Mouse (Mus musculus) retina, postnatal 1 day (tissue): ENCODE data around the gene Cmss1.
"Not testable (repeated sequence)": the region's sequence is repeated elsewhere in the genome, so short reads cannot be mapped to it uniquely, and the experiment has no call there.

Source experiments
- DNase-seq: peaks from one replicate; pipeline ENCODE4 v3.0.0-alpha.2; 2012

Cmss1 gene

DNA sequence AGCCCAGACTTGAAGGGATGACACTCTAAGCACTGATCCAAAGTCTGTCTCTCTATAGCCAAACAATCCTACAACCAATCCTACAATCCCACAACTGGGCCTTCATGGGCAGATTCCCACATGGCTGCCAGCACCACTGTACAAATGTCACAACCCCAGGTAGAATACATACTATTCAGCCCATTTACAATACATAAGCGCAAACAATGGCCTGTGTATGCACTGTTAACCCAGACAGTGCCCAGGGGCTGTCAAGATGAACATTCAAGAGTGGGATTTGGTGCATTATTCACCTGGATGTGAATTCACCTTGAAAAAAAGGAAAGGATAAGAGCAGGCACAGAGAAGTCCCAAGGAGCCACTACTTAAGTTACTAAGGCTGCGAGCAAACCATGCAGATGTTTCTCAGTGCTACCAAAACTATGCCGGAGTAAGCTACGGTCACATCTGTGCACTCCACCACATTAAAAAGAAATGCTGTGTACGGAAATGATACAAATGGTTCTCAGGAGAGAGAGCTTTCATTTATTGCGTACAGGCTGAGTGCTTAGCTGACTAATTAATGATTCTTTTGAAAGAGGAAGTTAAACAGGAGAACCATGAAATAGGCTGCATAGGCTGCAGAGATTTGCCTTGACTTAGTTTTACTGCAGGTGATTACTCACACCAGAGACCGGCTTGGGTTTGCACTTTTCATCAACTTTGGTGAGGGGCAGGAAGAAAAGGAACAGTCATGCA is 184.8 kb downstream of the Cmss1 start:
- no peak for DNase-seq

DNA sequence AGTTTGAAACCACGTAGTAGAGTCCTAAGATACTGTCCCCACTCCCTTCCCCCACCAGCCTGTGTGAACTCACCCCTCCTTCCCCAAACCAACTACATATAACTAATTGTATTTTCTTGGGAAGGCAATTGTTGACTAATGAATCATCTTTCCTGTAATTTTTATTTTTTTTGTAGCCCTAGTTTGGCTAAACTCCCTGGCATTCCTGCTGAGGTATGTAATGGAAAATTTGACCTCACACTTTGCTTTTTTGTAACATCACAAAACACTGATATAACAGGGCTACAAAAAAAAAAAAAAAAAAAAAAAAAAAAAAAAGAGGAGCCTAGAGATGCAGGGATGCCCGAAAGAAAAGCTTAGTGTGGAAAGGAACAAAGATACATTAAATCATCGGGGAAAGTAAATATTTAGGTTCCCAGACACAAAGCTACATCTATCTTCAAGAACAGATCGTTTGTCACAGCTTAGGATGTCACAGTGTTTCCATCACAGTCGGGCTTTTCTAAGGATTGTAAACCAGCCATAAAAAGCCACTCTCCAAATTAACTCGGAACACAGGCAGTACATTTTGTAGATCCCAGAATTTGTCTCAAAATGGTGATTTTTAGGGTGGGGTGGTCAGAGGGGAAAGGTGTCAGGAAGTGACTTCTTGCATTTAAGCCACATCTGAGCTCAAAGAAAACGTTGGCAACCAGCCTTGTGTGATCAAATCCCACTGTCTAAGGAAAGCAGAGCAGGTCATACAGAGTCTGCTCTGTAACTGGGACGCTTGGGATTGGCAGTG is 185.7 kb downstream of the Cmss1 start:
- no peak for DNase-seq

GRCm38 (mm10) chr16:57419881-57420280 is 186.8 kb downstream of the Cmss1 start:
- no peak for DNase-seq

GRCm38 (mm10) chr16:57419332-57419731 is 187.3 kb downstream of the Cmss1 start:
- DNase-seq: no peak

DNA sequence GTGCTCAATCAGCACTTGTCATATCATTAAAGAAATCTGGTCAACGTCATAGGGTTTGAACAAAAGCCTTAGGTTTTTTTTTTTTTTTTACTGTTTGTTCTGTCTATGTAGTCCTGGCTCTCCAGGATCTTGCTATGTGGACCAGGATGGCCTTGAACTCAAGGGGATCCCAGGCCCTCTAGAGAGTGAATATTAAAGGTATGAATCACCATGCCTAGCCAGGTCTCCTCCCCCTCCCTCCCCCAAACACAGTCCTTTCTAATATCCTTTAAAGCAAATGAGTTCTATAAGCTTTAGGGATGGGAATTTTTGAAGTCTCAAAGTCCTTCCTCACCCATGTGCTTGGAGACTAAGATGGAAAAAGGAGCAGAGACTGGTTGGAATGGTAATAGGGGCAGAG is 188.7 kb downstream of the Cmss1 start:
- no peak for DNase-seq

DNA sequence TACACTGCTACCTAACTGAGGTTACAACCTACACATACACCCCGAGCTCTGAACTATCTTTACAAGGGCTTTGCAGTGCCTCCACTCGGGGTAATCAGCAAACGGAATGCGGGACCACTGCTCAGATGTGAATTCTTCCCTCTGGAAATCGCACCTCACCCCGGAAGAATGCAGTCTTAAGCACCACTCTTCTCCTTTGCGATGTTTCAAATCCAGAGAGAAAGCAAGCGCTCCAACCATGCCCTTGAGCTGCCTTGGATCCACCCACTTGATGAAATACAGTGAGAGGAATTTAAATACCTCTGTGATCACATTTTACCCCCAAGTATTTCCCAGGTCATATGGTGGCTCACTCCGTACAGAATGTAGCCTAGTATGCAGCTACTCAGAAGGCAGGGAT is 189.6 kb downstream of the Cmss1 start:
- no peak for DNase-seq

DNA sequence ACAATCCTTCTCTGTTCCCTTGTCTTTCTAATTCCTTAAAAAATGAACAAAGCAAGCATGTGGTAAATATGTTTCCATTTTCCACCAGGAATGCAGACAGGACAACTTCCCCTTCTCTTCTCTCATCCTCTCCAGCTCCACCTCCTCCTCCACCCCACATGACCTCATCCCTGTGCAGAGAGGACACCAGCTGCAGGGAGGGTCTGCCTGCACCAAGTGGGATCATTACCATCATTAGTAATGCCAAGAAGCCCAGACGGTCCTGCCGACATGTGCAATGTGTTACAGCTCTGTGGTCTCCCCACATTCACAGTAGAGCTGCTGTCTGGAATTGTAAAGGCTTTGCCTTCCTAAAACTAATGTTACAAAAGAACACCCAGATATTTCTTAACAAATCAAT is 190.6 kb downstream of the Cmss1 start:
- DNase-seq: no peak

- no peak for DNase-seq
Observed at GRCm38 (mm10) chr16:57412766-57413165, 193.9 kb downstream of the Cmss1 start.

- no peak for DNase-seq
Observed at GRCm38 (mm10) chr16:57403825-57404224, 202.8 kb downstream of the Cmss1 start.

DNA sequence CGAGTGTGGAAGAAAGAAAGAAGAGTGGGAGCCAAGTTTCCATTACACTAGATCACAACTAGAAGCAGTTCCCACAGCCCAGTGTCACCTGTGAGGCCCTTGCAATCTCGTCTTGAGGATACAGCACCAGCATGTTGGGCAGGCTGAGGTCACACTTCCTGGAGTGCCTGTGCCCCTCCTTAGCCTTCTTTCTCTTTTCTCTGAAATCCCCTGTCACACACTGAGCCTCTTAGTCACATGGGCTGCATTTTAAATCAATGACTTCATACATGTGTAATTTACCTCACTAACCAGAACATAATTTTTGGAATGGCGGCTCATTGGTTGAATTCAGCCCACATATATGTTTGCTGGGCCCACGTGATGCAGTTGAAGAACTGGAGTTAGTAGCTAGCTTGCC is 203.8 kb downstream of the Cmss1 start:
- no peak for DNase-seq

- DNase-seq: no peak
Observed at GRCm38 (mm10) chr16:57401702-57402101, 205.0 kb downstream of the Cmss1 start.

- DNase-seq: no peak
Observed at GRCm38 (mm10) chr16:57399566-57399965, 207.1 kb downstream of the Cmss1 start.

- DNase-seq: peak; percentile 80
Observed at GRCm38 (mm10) chr16:57398387-57399214, 208.1 kb downstream of the Cmss1 start.

GRCm38 (mm10) chr16:57397845-57398244 is 208.8 kb downstream of the Cmss1 start:
- DNase-seq: no peak

- DNase-seq: no peak
Observed at GRCm38 (mm10) chr16:57396249-57396648, 210.4 kb downstream of the Cmss1 start.

DNA sequence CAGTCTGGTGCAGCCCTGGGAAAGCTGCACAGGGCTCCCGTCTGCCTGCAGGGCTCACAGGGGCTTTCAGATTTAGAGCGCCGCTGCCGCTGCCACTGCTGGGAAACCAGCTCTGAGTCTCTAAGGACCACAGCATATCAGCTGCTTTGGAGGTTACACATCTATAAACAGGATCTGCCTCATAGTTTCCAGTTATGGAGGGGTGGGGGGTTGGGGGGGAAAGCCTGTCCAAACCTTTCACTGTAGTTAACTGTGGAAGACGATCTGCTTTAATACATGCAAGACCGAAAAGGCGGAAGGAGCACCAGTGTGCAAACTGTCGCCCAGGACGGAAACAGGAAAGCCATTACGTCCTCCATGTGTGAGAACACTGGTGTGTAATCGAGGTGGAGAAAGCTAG is 213.5 kb downstream of the Cmss1 start:
- peak; percentile 37 for DNase-seq

- no peak for DNase-seq
Observed at GRCm38 (mm10) chr16:57392461-57392860, 214.2 kb downstream of the Cmss1 start.

GRCm38 (mm10) chr16:57391171-57391570 is 215.5 kb downstream of the Cmss1 start:
- not testable (repeated sequence) for DNase-seq

- DNase-seq: no peak
Observed at GRCm38 (mm10) chr16:57389566-57390251, 217.0 kb downstream of the Cmss1 start.

DNA sequence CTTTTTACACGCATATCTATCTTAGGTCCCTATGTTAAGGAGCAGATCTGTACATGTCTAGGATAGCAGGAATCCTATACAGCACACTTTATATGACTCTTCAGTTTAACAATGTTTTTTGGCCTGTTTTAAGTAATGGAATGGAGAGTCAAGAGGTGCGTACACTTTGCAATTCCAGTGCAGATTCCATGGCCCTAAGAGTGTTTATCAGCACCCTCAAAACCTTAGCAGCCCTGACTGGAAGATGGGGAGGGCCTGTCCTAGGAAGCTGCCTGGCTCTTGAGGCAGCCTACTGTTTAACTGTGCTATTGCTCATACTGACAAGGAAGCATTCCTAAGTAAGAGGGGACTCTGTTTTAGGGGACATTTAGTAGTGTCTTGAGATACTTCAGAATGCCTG is 222.4 kb downstream of the Cmss1 start:
- no peak for DNase-seq

- DNase-seq: no peak
Observed at GRCm38 (mm10) chr16:57383266-57383971, 223.2 kb downstream of the Cmss1 start.
